Mouse (Mus musculus) lung, postnatal 4 days (tissue): ENCODE data around the gene Mink1.
"Not testable (repeated sequence)": the region's sequence is repeated elsewhere in the genome, so short reads cannot be mapped to it uniquely, and the experiment has no call there.

Experiments
- DNase-seq, 2 experiments: peaks; one replicate each; pipeline ENCODE4 v3.0.0; 2021

The Mink1 gene

GRCm38 (mm10) chr11:70562287-70562994 lies at the start of gene Mink1:
Mink1 (plus strand) TSS chr11:70562881.
- peak; percentile 91 to 95 for DNase-seq

GRCm38 (mm10) chr11:70513520-70513919 lies 49.2 kb upstream of the Mink1 start:
- DNase-seq: no peak

GRCm38 (mm10) chr11:70514288-70514687 lies 48.4 kb upstream of the Mink1 start, which contains the start of gene Vmo1:
Vmo1 (minus strand) TSS chr11:70514616.
- DNase-seq: no peak

DNA sequence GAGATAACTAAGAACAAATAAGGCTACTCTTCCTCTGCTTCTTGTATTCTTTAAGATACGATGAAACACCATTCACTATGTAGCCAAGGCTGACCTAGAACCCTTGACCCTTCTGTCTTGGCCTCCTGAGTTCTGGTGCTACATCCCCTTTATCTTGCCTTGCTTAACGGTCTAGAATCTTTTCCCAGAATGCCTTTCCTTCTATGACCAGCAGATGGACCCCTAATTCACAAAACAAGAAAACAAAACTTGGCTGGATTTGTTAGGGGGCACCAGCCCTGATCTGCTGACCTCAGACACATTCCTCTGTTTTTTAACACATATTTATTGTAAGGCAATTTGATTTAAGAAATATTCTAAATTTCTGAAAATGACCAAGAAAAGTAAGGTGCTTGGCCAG lies 46.3 kb upstream of the Mink1 start:
- DNase-seq: peak in 1 of 2 experiments; percentile 46

GRCm38 (mm10) chr11:70518436-70518835 lies 44.2 kb upstream of the Mink1 start:
- no peak for DNase-seq

- DNase-seq: no peak
These were observed 43.8 kb upstream of the Mink1 start, which contains the start of gene Gltpd2 for GRCm38 (mm10) chr11:70518923-70519322. Gltpd2 (plus strand) TSS chr11:70519196.

DNA sequence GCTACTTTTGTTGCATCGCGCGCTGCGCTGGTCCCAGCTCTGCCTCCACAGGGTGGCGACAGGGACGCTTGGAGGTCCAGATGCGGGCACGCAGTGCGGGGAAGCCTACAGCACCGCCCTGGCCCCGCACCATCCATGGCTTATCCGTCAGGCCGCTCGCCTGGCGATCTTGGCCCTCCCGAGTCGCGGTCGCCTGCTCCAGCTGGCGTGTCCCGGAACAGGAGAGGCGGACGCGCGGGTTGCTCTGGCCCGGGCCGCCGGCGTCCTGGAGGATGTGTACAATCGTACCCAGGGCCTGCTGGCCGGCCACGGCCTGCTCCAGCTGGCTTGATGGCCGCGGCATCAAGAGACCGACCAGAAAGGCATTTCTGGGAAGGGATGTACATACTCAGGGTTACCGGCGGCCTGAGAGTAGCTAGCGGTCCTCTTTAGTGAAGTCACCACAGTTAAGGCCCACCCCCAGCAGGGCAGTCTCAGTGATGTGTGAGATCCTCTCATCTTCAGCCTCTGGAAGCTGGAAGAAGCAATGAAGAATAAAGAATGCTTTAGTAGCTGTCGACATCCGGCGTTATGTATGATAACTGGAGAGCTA lies 42.4 kb upstream of the Mink1 start:
- DNase-seq: peak; percentile 42 to 64

DNA sequence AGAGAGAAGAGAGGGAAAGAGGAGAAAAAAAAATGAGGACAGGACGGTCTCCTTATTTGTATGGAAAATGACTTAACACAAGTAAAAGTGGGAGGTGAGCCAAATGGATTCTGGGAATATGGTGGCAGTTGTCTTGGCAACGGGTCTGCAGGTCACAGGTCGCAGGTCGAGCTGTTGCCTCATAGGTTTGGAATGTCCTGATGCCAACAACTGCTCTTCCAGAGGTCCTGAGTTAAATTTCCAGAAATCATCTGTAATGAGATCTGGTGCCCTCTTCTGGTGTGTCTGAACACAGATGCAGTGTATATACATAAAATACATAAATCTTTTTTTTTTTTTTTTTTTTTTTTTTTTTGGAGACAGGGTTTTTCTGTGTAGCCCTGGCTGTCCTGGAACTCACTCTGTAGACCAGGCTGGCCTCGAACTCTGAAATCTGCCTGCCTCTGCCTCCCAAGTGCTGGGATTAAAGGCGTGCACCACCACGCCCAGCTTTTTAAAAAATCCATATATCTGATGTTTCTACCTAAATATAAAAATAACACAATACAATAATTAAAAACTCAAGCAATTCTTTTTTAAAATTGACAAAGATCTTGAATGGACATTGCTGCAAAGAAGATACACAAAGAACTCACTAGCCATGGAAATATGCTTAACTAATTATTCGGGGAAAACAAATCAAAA lies 39.2 kb upstream of the Mink1 start:
- not testable (repeated sequence) for DNase-seq

DNA sequence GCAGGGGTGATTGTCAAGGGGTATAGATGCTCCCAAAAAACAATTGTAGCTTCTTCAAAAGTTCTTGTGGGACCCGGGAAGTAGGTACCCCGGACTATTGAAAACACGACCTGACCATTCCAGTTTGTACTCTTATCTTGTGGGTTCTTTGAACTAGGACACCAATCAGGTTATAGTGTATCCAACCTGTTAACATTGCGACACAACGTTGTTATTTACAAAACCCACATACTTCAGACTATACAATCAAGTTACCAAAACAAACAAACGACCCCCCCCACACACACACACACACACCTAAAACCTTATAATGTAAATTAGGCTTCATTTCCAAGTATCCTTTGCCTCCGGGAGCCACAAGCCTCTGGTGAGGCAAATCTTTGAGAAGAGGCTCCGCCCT lies 37.9 kb upstream of the Mink1 start:
- no peak for DNase-seq

DNA sequence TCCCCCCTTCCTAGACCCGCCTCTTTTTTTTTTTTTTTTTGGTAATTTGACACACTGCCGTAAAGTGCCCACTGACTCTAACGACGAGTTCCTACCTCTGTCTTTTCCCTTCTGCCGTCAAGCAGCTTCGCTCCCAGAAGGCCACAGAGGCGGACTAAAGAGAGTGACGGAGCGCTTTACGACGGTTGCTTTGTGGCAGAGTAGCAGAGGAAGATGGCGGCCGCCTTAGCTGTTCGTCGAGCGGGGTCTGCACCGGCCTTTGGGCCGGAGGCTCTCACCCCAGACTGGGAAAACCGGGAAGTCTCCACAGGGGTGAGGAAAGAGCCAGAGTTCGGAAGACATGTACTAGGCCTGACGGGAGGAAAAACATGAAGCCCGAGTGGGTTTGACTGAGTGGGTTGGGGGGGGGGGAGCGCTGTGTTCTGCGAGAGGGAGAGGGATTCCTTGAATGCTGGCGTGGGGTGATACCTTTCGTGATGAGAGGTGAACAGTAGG lies 37.5 kb upstream of the Mink1 start, which contains the start of gene Psmb6:
TSS of gene Psmb6 (plus strand) at position 184 of the 495 bp plus-strand sequence.
- DNase-seq: peak; percentile 92 to 94

DNA sequence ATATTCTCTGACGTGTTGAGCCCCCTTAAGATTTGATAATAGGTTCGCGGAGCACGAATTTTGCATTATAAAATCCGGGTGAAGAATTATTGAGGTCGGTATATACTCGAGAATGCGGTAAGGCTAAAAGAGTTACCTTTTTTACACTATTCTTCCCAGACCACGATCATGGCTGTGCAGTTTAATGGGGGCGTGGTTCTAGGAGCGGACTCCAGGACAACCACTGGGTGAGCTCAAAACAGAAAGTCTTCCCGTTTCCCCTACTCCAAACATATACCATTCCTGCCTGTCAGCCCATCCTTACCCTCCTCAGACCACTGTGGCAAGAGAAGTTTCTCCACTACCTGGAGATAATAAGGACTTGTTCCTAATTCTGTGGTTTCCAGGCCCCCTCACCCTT lies 37.0 kb upstream of the Mink1 start:
- no peak for DNase-seq

GRCm38 (mm10) chr11:70526211-70526610 lies 36.5 kb upstream of the Mink1 start:
- no peak for DNase-seq

DNA sequence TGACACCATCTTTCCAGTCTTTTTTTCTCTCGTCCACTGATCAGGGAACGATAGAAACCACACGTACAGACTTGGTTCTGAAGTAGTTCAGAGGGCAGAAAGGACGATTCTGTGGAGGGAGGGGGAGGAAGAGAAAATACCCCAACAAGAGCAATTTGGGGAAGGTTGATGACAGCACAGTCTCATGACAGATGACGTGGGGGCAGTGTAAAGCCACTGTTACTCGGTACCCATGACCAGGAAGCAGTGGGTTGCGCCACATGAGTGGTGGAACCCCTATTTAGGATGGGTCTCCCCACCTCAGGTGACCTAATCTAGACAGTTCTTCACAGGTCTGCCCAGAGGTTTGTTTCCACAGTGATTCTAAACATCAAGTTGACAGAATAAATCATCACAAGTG lies 34.1 kb upstream of the Mink1 start:
- no peak for DNase-seq

DNA sequence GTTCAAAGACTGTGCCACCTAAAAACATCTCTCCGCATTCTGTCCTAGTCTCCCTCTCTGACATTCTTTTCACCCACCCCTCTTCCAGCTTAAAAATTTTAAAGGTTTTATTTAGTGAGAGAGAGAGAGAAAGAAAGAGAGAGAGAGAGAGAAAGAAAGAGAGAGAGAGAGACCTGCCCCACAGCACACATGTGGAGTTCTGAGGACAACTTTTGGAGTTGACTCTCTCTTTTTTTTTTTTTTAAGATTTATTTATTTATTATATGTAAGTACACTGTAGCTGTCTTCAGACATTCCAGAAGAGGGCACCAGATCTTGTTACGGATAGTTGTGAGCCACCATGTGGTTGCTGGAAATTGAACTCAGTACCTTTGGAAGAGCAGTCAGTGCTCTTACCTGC lies 31.6 kb upstream of the Mink1 start:
- not testable (repeated sequence) for DNase-seq

- DNase-seq: no peak
These were observed 29.8 kb upstream of the Mink1 start, which contains the start of gene Gm40193 for GRCm38 (mm10) chr11:70532839-70533238. Gm40193 (minus strand) TSS chr11:70532939.

GRCm38 (mm10) chr11:70539423-70539822 lies 23.3 kb upstream of the Mink1 start:
- DNase-seq: no peak

- peak; percentile 93 to 96 for DNase-seq
These were observed 22.6 kb upstream of the Mink1 start, which contains the start of gene Pld2 for GRCm38 (mm10) chr11:70539877-70540587. Pld2 (plus strand) TSS chr11:70540064.

DNA sequence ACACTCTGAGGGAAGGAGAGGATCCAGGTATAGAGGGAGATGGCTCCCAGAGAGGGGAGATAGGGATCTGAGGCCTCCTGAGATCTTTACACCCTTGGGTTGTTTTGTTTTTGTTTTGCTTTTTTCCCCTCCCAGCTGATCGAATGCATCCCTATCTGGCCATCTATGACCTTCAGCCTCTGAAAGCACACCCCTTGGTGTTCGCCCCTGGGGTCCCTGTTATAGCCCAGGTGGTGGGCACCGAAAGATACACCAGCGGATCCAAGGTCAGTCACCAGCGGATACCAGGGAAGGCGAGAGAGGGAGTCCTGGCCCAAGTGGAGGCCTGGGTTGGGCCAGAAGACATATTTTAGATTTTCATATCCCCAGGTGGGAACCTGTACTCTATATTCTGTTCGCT lies 21.8 kb upstream of the Mink1 start:
- no peak for DNase-seq

DNA sequence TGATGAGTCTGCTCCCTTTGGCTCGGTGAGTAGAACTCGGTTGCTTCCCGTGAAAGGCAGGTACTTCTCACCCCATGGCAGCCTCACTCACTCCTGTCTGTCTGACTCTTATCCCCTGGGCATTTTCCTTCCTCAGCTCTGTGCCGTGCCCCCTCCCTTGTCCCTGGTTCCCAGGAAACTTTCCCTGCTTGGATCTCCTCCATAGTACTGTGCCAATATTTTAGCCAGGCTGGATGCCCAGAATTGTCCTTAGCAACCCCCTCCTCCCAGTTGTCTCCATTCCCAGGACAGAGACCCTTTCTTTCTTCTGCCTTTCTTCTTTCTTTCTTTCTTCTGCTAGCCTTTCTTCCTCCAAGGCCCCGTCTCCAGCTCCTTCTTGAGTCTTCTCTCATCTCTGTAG lies 21.3 kb upstream of the Mink1 start:
- DNase-seq: no peak

DNA sequence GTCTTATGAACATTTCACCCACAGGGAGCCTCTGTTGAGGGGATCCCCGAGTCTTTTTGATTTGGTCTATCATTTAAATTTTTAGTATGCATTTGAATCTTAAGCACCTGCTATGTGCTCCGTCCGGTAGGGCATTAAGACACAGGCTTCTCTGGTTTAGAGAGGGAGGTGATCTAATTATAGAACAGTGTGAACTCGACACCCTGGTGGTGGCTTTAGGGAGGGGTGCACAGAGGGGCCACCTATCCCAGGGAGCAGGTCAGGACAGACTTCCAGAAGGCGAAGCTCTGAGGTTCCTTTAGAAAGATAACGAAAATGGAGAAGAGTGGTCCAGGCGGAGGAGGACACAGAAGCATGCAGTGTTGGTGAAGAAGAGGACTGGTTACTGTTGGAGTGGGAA lies 18.2 kb upstream of the Mink1 start:
- DNase-seq: no peak

- DNase-seq: no peak
These were observed 11.2 kb upstream of the Mink1 start for GRCm38 (mm10) chr11:70551526-70551925.

DNA sequence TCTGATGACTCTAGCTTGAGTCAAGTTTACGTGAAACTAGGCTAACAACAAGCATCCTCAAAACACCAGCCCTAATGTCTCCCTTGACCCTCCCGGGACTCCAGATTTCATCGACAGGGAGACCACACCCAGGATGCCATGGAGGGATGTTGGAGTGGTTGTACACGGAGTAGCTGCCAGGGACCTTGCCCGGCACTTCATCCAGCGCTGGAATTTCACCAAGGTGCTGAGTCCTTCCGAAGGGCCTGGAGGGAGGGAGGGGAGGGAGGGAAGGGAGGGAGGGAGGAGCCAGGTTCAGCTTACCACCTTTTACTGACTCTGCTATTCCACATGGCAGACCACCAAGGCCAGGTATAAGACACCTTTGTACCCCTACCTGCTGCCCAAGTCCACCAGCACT lies 8.7 kb upstream of the Mink1 start:
- DNase-seq: no peak

DNA sequence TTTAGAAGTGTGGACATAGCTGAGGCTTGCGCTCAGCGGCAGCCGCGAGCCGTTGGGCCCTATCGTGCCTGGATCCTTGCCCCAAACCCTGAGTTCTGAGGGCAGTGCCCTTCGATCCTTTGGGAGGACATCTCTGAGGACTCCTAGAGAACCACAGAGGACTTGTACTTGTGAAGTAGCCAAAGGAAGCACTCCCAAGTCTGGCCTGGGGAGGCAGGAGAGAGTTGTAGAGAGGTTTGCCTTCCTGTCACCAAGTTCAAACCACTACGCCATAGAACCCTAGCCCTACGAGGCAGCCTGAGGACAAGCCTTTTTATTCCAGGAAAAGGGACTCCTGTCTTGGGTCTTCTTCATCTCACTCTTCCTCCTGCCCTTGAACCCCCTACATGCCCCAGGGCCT lies 5.1 kb upstream of the Mink1 start:
- DNase-seq: no peak
